Mouse (Mus musculus) stomach, embryonic 14.5 days (tissue): ENCODE measurements around the gene Mroh7. TPM values are rescaled to one million over a fixed set of nuclear protein-coding genes. Genes with fewer than 3 reads are reported as not detected.
"Not testable (repeated sequence)": the region's sequence is repeated elsewhere in the genome, so short reads cannot be mapped to it uniquely, and the experiment has no call there.

Experiments
- ATAC-seq: fragments of 200-750 bp; cut with Nextera tagmentation; 2 replicates; pipeline ENCODE4 v1.8.0; 2017; ENCODE audit warnings: low read depth, moderate TSS enrichment; ENCODE audit not compliant: insufficient number of reproducible peaks, insufficient read depth, low FRiP score
- H3K27ac ChIP-seq: fragments of 300-500 bp; sonication (generic); 2 replicates; pipeline ENCODE4 v1.5.1; 2014; ENCODE audit warnings: mild to moderate bottlenecking, low read length, moderate library complexity, mixed read lengths
- H3K27me3 ChIP-seq: fragments of 300-500 bp; sonication (generic); 2 replicates; pipeline ENCODE4 v1.6.1; 2014; ENCODE audit warnings: low read length, control low read depth, mixed read lengths; ENCODE audit not compliant: control insufficient read depth, insufficient read depth
- H3K36me3 ChIP-seq: fragments of 300-500 bp; sonication (generic); 2 replicates; pipeline ENCODE4 v1.6.1; 2014; ENCODE audit warnings: mild to moderate bottlenecking, control low read depth, low read length, moderate library complexity, mixed read lengths; ENCODE audit not compliant: control insufficient read depth, insufficient read depth
- H3K4me1 ChIP-seq: fragments of 300-500 bp; sonication (generic); 2 replicates; pipeline ENCODE4 v1.6.1; 2014; ENCODE audit warnings: low read length, control low read depth, mixed read lengths; ENCODE audit not compliant: control insufficient read depth, insufficient read depth
- H3K4me2 ChIP-seq: fragments of 300-500 bp; sonication (generic); replicated peaks from 2 replicates; pipeline ENCODE4 v1.6.1; 2014; ENCODE audit warnings: low read depth, low read length, control low read depth
- H3K4me3 ChIP-seq: fragments of 300-500 bp; sonication (generic); 2 replicates; pipeline ENCODE4 v1.5.1; 2014; ENCODE audit warnings: low read depth, low read length, control low read depth
- H3K9ac ChIP-seq: fragments of 300-500 bp; sonication (generic); replicated peaks from 2 replicates; pipeline ENCODE4 v1.6.1; 2014; ENCODE audit warnings: low read depth, mild to moderate bottlenecking, control low read depth, low read length, moderate library complexity, mixed read lengths
- H3K9me3 ChIP-seq: fragments of 300-500 bp; sonication (generic); 2 replicates; pipeline ENCODE4 v1.6.1; 2016; ENCODE audit warnings: low read depth, low read length, control low read depth; ENCODE audit not compliant: control insufficient read depth
- WGBS: fragments of 180-500 bp; shearing (Covaris S2); extraction: QIAGEN DNeasy Blood & Tissue Kit; methylation state at CpG from one replicate; pipeline ENCODE4 v1.1.7; 2014; 5-methylcytosine and 5-hydroxymethylcytosine counted together
- polyA plus RNA-seq: library from polyadenylated mRNA; unstranded; fragments of >200 nt; fragmentation: Nextera tagmentation; extraction: Ambion mirVana; gene quantifications from 2 replicates; pipeline ENCODE4 v1.2.1, GENCODE M21; 2014

Gene Mroh7
- 0.10 TPM in 1 of 2 replicates, not detected in the other for polyA plus RNA-seq

- Histone ChIP-seq H3K4me1 (peaks cover 8% of the 10 kb centered on the region; the same call in 1 of the 2 replicates), H3K4me2 (no peak within 1 kb of the TSS), H3K9ac (no peak within 1 kb of the TSS), H3K4me3 (no peak within 1 kb of the TSS), H3K9me3 (no peaks in the 10 kb centered on the region), H3K27me3 (no peaks in the 10 kb centered on the region), H3K36me3 (no peaks in the 10 kb centered on the region), H3K27ac (no peak within 1 kb of the TSS)
- no peak for ATAC-seq
- WGBS = 74% methylated on average over 7 of the region's 7 CpGs
Observed at GRCm38 (mm10) chr4:106730814-106731213, at the start of gene Mroh7. TSS of gene Mroh7 (minus strand) at chr4:106730925.

- Histone ChIP-seq H3K27me3 (no peaks in the 10 kb centered on the region), H3K4me3 (no peak overlapping the region), H3K9ac (no peak overlapping the region), H3K27ac (no peak overlapping the region), H3K4me1 (peaks cover 9% of the 10 kb centered on the region), H3K9me3 (no peaks in the 10 kb centered on the region), H3K36me3 (no peaks in the 10 kb centered on the region), H3K4me2 (no peak overlapping the region)
- no peak for ATAC-seq
- WGBS = 32% methylated on average over 3 of the region's 3 CpGs
Observed at GRCm38 (mm10) chr4:106780045-106780444, 49.3 kb upstream of the Mroh7 start.

- Histone ChIP-seq H3K4me1 (peaks cover 8% of the 10 kb centered on the region), H3K27me3 (no peaks in the 10 kb centered on the region), H3K4me2 (no peak overlapping the region), H3K36me3 (no peaks in the 10 kb centered on the region), H3K4me3 (no peak overlapping the region), H3K9ac (no peak overlapping the region), H3K9me3 (no peaks in the 10 kb centered on the region), H3K27ac (peak overlapping the region; percentile 58)
- 50% methylated on average over 5 of the region's 5 CpGs for WGBS
- ATAC-seq = peak; percentile 92
Observed at GRCm38 (mm10) chr4:106778116-106778788, 47.5 kb upstream of the Mroh7 start.

GRCm38 (mm10) chr4:106776998-106777397 is 46.3 kb upstream of the Mroh7 start:
- H3K4me3 ChIP-seq = no peak overlapping the region
- H3K27me3 ChIP-seq = no peaks in the 10 kb centered on the region
- 22% methylated on average over 3 of the region's 3 CpGs for WGBS
- no peak overlapping the region for H3K27ac ChIP-seq
- no peak overlapping the region for H3K9ac ChIP-seq
- H3K36me3 ChIP-seq = no peaks in the 10 kb centered on the region
- peaks cover 8% of the 10 kb centered on the region for H3K4me1 ChIP-seq
- no peak for ATAC-seq
- no peaks in the 10 kb centered on the region for H3K9me3 ChIP-seq
- no peak overlapping the region for H3K4me2 ChIP-seq

GRCm38 (mm10) chr4:106775767-106776166 is 45.0 kb upstream of the Mroh7 start:
- ATAC-seq, H3K9ac ChIP-seq, H3K4me1 ChIP-seq, H3K27me3 ChIP-seq, H3K27ac ChIP-seq, H3K36me3 ChIP-seq, H3K4me3 ChIP-seq, H3K4me2 ChIP-seq, H3K9me3 ChIP-seq: not testable (repeated sequence)
- 85% methylated on average over 6 of the region's 6 CpGs for WGBS

GRCm38 (mm10) chr4:106772558-106772957 is 41.8 kb upstream of the Mroh7 start:
- Histone ChIP-seq H3K4me2 (no peak overlapping the region), H3K27ac (no peak overlapping the region), H3K36me3 (no peaks in the 10 kb centered on the region), H3K9ac (no peak overlapping the region), H3K4me3 (no peak overlapping the region), H3K27me3 (no peaks in the 10 kb centered on the region), H3K4me1 (no peaks in the 10 kb centered on the region), H3K9me3 (no peaks in the 10 kb centered on the region)
- no peak for ATAC-seq
- WGBS = 97% methylated on average over 1 of the region's 1 CpGs

GRCm38 (mm10) chr4:106769306-106769705 is 38.6 kb upstream of the Mroh7 start:
- H3K9ac ChIP-seq = no peak overlapping the region
- no peaks in the 10 kb centered on the region for H3K36me3 ChIP-seq
- no peaks in the 10 kb centered on the region for H3K4me1 ChIP-seq
- no peak overlapping the region for H3K4me3 ChIP-seq
- no peaks in the 10 kb centered on the region for H3K9me3 ChIP-seq
- H3K4me2 ChIP-seq = no peak overlapping the region
- no peak for ATAC-seq
- WGBS = 70% methylated on average over 2 of the region's 2 CpGs
- H3K27me3 ChIP-seq = no peaks in the 10 kb centered on the region
- no peak overlapping the region for H3K27ac ChIP-seq

GRCm38 (mm10) chr4:106764166-106764565 is 33.4 kb upstream of the Mroh7 start:
- Histone ChIP-seq H3K27ac (no peak overlapping the region), H3K4me3 (no peak overlapping the region), H3K27me3 (no peaks in the 10 kb centered on the region), H3K9ac (no peak overlapping the region), H3K4me2 (no peak overlapping the region), H3K36me3 (no peaks in the 10 kb centered on the region), H3K9me3 (no peaks in the 10 kb centered on the region), H3K4me1 (no peaks in the 10 kb centered on the region)
- ATAC-seq = no peak
- 75% methylated on average over 7 of the region's 7 CpGs for WGBS

GRCm38 (mm10) chr4:106751726-106752125 is 21.0 kb upstream of the Mroh7 start:
- no peak overlapping the region for H3K4me2 ChIP-seq
- ATAC-seq = no peak
- no peak overlapping the region for H3K27ac ChIP-seq
- 0 out of 2 replicates have a peak, but pooled peaks cover 3% of the 10 kb centered on the region for H3K4me1 ChIP-seq
- H3K36me3 ChIP-seq = no peaks in the 10 kb centered on the region
- no peak overlapping the region for H3K9ac ChIP-seq
- H3K9me3 ChIP-seq = no peaks in the 10 kb centered on the region
- no peaks in the 10 kb centered on the region for H3K27me3 ChIP-seq
- 87% methylated on average over 6 of the region's 6 CpGs for WGBS
- H3K4me3 ChIP-seq = no peak overlapping the region
